Mouse (Mus musculus): Measurements from ENCODE around the gene Rpn1. TPM values are rescaled to one million over a fixed set of nuclear protein-coding genes. Genes with fewer than 3 reads are reported as not detected.
"Not testable (repeated sequence)": the region's sequence is repeated elsewhere in the genome, so short reads cannot be mapped to it uniquely, and the experiment has no call there.

The Rpn1 gene
- polyA plus RNA-seq, 1 experiment from 2014 or later = 288 TPM

GRCm38 (mm10) chr6:88123150-88123857 is 39.0 kb downstream of the Rpn1 start:
- Histone ChIP-seq H3K9ac (replicated peaks; ENCODE audit: low read depth, low read length) (no peak overlapping the region), H3K4me1 (ENCODE audit: control insufficient read depth, insufficient read depth, low read length) (no peaks in the 10 kb centered on the region), H3K4me3 (ENCODE audit: low read depth, low read length) (no peak overlapping the region), H3K36me3 (ENCODE audit: control insufficient read depth, insufficient read depth, low read length) (no peaks in the 10 kb centered on the region), H3K27ac (ENCODE audit: low read depth, low read length) (no peak overlapping the region), H3K9me3 (ENCODE audit: control insufficient read depth, low read length) (no peaks in the 10 kb centered on the region), H3K27me3 (ENCODE audit: control insufficient read depth, insufficient read depth, low read length) (no peaks in the 10 kb centered on the region), H3K4me2 (ENCODE audit: low read depth, low read length) (no peak overlapping the region)
- ATAC-seq (ENCODE audit: low read depth) = no peak
- 45% methylated on average over 11 of the region's 11 CpGs for WGBS

DNA sequence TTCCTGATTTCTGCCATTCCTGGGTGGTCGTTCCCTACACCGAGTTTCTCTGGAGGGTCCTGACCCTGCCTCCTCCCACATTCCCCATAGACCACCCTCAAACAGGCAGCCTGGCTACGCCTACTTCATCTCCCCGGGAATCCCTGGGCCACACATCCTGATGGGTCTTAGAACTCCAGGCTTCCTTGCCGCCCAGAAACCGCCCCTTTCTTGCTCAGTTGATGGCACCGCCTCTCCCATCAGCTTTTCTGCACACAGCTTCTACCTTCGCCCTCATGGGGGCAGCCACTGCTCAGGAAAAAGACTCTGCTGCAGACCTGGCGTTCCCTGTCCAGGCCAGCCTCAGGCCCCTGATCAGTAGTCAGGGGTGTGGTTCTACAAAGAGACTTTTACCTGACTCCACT is 39.6 kb downstream of the Rpn1 start:
- H3K9ac ChIP-seq (replicated peaks; ENCODE audit: low read depth, low read length) = no peak overlapping the region
- peak; percentile 76; the same call in 1 of the 2 replicates for ATAC-seq (ENCODE audit: low read depth)
- 2% methylated on average over 9 of the region's 9 CpGs for WGBS
- no peak overlapping the region for H3K27ac ChIP-seq (ENCODE audit: low read depth, low read length)
- H3K27me3 ChIP-seq (ENCODE audit: control insufficient read depth, insufficient read depth, low read length) = no peaks in the 10 kb centered on the region
- H3K36me3 ChIP-seq (ENCODE audit: control insufficient read depth, insufficient read depth, low read length) = no peaks in the 10 kb centered on the region
- no peak overlapping the region for H3K4me2 ChIP-seq (ENCODE audit: low read depth, low read length)
- no peaks in the 10 kb centered on the region for H3K4me1 ChIP-seq (ENCODE audit: control insufficient read depth, insufficient read depth, low read length)
- no peaks in the 10 kb centered on the region for H3K9me3 ChIP-seq (ENCODE audit: control insufficient read depth, low read length)
- no peak overlapping the region for H3K4me3 ChIP-seq (ENCODE audit: low read depth, low read length)

GRCm38 (mm10) chr6:88124551-88124950 is 40.3 kb downstream of the Rpn1 start:
- H3K9ac ChIP-seq (replicated peaks; ENCODE audit: low read depth, low read length) = no peak overlapping the region
- H3K36me3 ChIP-seq (ENCODE audit: control insufficient read depth, insufficient read depth, low read length) = no peaks in the 10 kb centered on the region
- no peak overlapping the region for H3K4me2 ChIP-seq (ENCODE audit: low read depth, low read length)
- H3K27ac ChIP-seq (ENCODE audit: low read depth, low read length) = no peak overlapping the region
- no peak for ATAC-seq (ENCODE audit: low read depth)
- no peaks in the 10 kb centered on the region for H3K9me3 ChIP-seq (ENCODE audit: control insufficient read depth, low read length)
- no peaks in the 10 kb centered on the region for H3K27me3 ChIP-seq (ENCODE audit: control insufficient read depth, insufficient read depth, low read length)
- WGBS = 78% methylated on average over 4 of the region's 4 CpGs
- no peaks in the 10 kb centered on the region for H3K4me1 ChIP-seq (ENCODE audit: control insufficient read depth, insufficient read depth, low read length)
- H3K4me3 ChIP-seq (ENCODE audit: low read depth, low read length) = no peak overlapping the region

- WGBS = 90% methylated on average over 10 of the region's 10 CpGs
- ATAC-seq (ENCODE audit: low read depth); H3K27me3 ChIP-seq (ENCODE audit: control insufficient read depth, insufficient read depth, low read length): not testable (repeated sequence)
Measured at GRCm38 (mm10) chr6:88125815-88126214, 41.5 kb downstream of the Rpn1 start.

GRCm38 (mm10) chr6:88131521-88131920 is 47.2 kb downstream of the Rpn1 start:
- 35% methylated on average over 5 of the region's 5 CpGs for WGBS
- H3K4me2 ChIP-seq (ENCODE audit: low read depth, low read length) = 0 out of 2 replicates have a peak overlapping the region, but pooled peaks have one; percentile 21
- no peak overlapping the region for H3K4me3 ChIP-seq (ENCODE audit: low read depth, low read length)
- ATAC-seq (ENCODE audit: low read depth) = no peak
- H3K27ac ChIP-seq (ENCODE audit: low read depth, low read length) = no peak overlapping the region
- no peaks in the 10 kb centered on the region for H3K9me3 ChIP-seq (ENCODE audit: control insufficient read depth, low read length)
- peak overlapping the region; percentile 25; the same call in 1 of the 2 replicates for H3K9ac ChIP-seq (replicated peaks; ENCODE audit: low read depth, low read length)
- H3K36me3 ChIP-seq (ENCODE audit: control insufficient read depth, insufficient read depth, low read length) = no peaks in the 10 kb centered on the region
- H3K4me1 ChIP-seq (ENCODE audit: control insufficient read depth, insufficient read depth, low read length) = peaks cover 6% of the 10 kb centered on the region
- no peaks in the 10 kb centered on the region for H3K27me3 ChIP-seq (ENCODE audit: control insufficient read depth, insufficient read depth, low read length)

More at GRCm38 (mm10) chr6:88125815-88126214, 41.5 kb downstream of the Rpn1 start:
- H3K4me1 ChIP-seq (ENCODE audit: control insufficient read depth, insufficient read depth, low read length); H3K4me2 ChIP-seq (ENCODE audit: low read depth, low read length); H3K9ac ChIP-seq (replicated peaks; ENCODE audit: low read depth, low read length); H3K4me3 ChIP-seq (ENCODE audit: low read depth, low read length); H3K9me3 ChIP-seq (ENCODE audit: control insufficient read depth, low read length); H3K36me3 ChIP-seq (ENCODE audit: control insufficient read depth, insufficient read depth, low read length); H3K27ac ChIP-seq (ENCODE audit: low read depth, low read length): not testable (repeated sequence)

GRCm38 (mm10) chr6:88132051-88132450 is 47.8 kb downstream of the Rpn1 start:
- H3K9ac ChIP-seq (replicated peaks; ENCODE audit: low read depth, low read length) = peak overlapping the region; percentile 25; the same call in 1 of the 2 replicates
- no peaks in the 10 kb centered on the region for H3K36me3 ChIP-seq (ENCODE audit: control insufficient read depth, insufficient read depth, low read length)
- H3K4me2 ChIP-seq (ENCODE audit: low read depth, low read length) = peak overlapping the region; percentile 21; the same call in 1 of the 2 replicates
- 2% methylated on average over 17 of the region's 17 CpGs for WGBS
- H3K4me1 ChIP-seq (ENCODE audit: control insufficient read depth, insufficient read depth, low read length) = peaks cover 9% of the 10 kb centered on the region
- no peak overlapping the region for H3K4me3 ChIP-seq (ENCODE audit: low read depth, low read length)
- no peaks in the 10 kb centered on the region for H3K27me3 ChIP-seq (ENCODE audit: control insufficient read depth, insufficient read depth, low read length)
- no peak overlapping the region for H3K27ac ChIP-seq (ENCODE audit: low read depth, low read length)
- H3K9me3 ChIP-seq (ENCODE audit: control insufficient read depth, low read length) = no peaks in the 10 kb centered on the region
- ATAC-seq (ENCODE audit: low read depth) = peak; percentile 54; the same call in 1 of the 2 replicates

GRCm38 (mm10) chr6:88133061-88133460 is 48.8 kb downstream of the Rpn1 start:
- H3K9ac ChIP-seq (replicated peaks; ENCODE audit: low read depth, low read length) = no peak overlapping the region
- H3K4me2 ChIP-seq (ENCODE audit: low read depth, low read length) = no peak overlapping the region
- peaks cover 9% of the 10 kb centered on the region for H3K4me1 ChIP-seq (ENCODE audit: control insufficient read depth, insufficient read depth, low read length)
- no peak overlapping the region for H3K4me3 ChIP-seq (ENCODE audit: low read depth, low read length)
- no peak for ATAC-seq (ENCODE audit: low read depth)
- H3K27me3 ChIP-seq (ENCODE audit: control insufficient read depth, insufficient read depth, low read length) = no peaks in the 10 kb centered on the region
- H3K36me3 ChIP-seq (ENCODE audit: control insufficient read depth, insufficient read depth, low read length) = no peaks in the 10 kb centered on the region
- no peak overlapping the region for H3K27ac ChIP-seq (ENCODE audit: low read depth, low read length)
- no peaks in the 10 kb centered on the region for H3K9me3 ChIP-seq (ENCODE audit: control insufficient read depth, low read length)
- 80% methylated on average over 6 of the region's 6 CpGs for WGBS

GRCm38 (mm10) chr6:88133878-88134277 is 49.6 kb downstream of the Rpn1 start:
- no peak overlapping the region for H3K4me2 ChIP-seq (ENCODE audit: low read depth, low read length)
- no peaks in the 10 kb centered on the region for H3K9me3 ChIP-seq (ENCODE audit: control insufficient read depth, low read length)
- H3K4me3 ChIP-seq (ENCODE audit: low read depth, low read length) = no peak overlapping the region
- H3K9ac ChIP-seq (replicated peaks; ENCODE audit: low read depth, low read length) = no peak overlapping the region
- 0 out of 2 replicates have a peak overlapping the region, but pooled peaks have one; percentile 8 for H3K27ac ChIP-seq (ENCODE audit: low read depth, low read length)
- peaks cover 9% of the 10 kb centered on the region for H3K4me1 ChIP-seq (ENCODE audit: control insufficient read depth, insufficient read depth, low read length)
- H3K27me3 ChIP-seq (ENCODE audit: control insufficient read depth, insufficient read depth, low read length) = no peaks in the 10 kb centered on the region
- H3K36me3 ChIP-seq (ENCODE audit: control insufficient read depth, insufficient read depth, low read length) = no peaks in the 10 kb centered on the region
- ATAC-seq (ENCODE audit: low read depth) = no peak
- WGBS = 63% methylated on average over 6 of the region's 6 CpGs

DNA sequence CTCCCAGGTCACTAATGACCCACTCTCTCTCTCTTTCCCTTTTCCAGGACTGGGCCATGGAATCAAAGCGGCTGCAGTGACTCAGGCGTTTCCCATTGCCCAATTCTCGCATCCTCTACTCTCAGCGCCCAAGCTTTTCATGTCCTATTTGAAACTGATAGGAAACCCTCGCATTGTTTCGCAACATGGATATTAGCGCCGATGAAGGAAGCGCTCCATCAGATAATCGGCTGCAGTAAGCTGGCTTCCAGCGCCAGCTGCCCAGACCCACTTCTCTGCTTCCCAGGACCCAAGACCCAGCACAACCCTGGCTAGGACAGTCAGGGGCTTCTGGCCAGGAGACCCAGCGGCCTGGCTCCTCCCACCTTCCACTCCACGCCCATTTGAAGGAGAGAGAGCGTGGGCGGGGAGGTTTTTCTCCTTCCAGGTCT is 51.9 kb downstream of the Rpn1 start:
- Histone ChIP-seq H3K4me1 (ENCODE audit: control insufficient read depth, insufficient read depth, low read length) (peaks cover 9% of the 10 kb centered on the region), H3K4me2 (ENCODE audit: low read depth, low read length) (peak overlapping the region; percentile 36; the same call in 1 of the 2 replicates), H3K27ac (ENCODE audit: low read depth, low read length) (no peak overlapping the region), H3K27me3 (ENCODE audit: control insufficient read depth, insufficient read depth, low read length) (no peaks in the 10 kb centered on the region), H3K4me3 (ENCODE audit: low read depth, low read length) (no peak overlapping the region), H3K9me3 (ENCODE audit: control insufficient read depth, low read length) (no peaks in the 10 kb centered on the region), H3K9ac (replicated peaks; ENCODE audit: low read depth, low read length) (no peak overlapping the region), H3K36me3 (ENCODE audit: control insufficient read depth, insufficient read depth, low read length) (no peaks in the 10 kb centered on the region)
- WGBS = 34% methylated on average over 15 of the region's 15 CpGs
- 0 out of 2 replicates have a peak, but pooled peaks have one; percentile 35 for ATAC-seq (ENCODE audit: low read depth)

Data from neural tube, embryonic 14.5 days (tissue).